Comparison of ENCODE assay signal across 8 mouse cellular contexts in genomic region chr15:9073067-9073608, GRCm38 (mm10). TPM values are rescaled to one million over a fixed set of nuclear protein-coding genes. Genes with fewer than 3 reads are reported as not detected.
DNase-seq lines count a peak whose midpoint lies in the region; ATAC-seq and TF ChIP-seq lines count a peak whose summit lies in the region.

No protein-coding gene starts in this region.

- H3K4me1 ChIP-seq in kidney, embryonic 14.5 days (ENCODE audit: control insufficient read depth, insufficient read depth, low read length) = peaks cover 30% of the 10 kb centered on the region; the same call in 1 of the 2 replicates
- peaks cover 2% of the 10 kb centered on the region for H3K4me1 ChIP-seq in bone marrow, adult 2 months (ENCODE audit: control insufficient read depth, insufficient read depth, low read length)
- peaks cover 38% of the 10 kb centered on the region for H3K4me1 ChIP-seq in hindbrain, embryonic 13.5 days (replicated peaks)
- peaks cover 36% of the 10 kb centered on the region for H3K4me1 ChIP-seq in midbrain, embryonic 12.5 days

- H3K4me2 ChIP-seq in kidney, embryonic 14.5 days (replicated peaks; ENCODE audit: low read depth, low read length) = peak overlapping the region; percentile 72
- peak overlapping the region; percentile 60 for H3K4me2 ChIP-seq in hindbrain, embryonic 13.5 days
- peak overlapping the region; percentile 81 for H3K4me2 ChIP-seq in midbrain, embryonic 12.5 days (replicated peaks)

- DNase-seq in kidney, adult 11 months = no peak
- DNase-seq in testis, postnatal 10 days (ENCODE audit: low spot score) = no peak
- DNase-seq in B cell, adult 2 months = no peak
- DNase-seq in thymus, adult 18-20 months = no peak

- H3K27ac ChIP-seq in kidney, embryonic 14.5 days (ENCODE audit: low read depth, low read length) = no peak overlapping the region
- H3K27ac ChIP-seq in bone marrow, adult 2 months (ENCODE audit: control insufficient read depth, insufficient read depth, low read depth, low read length, poor library complexity) = no peak overlapping the region
- no peak overlapping the region for H3K27ac ChIP-seq in hindbrain, embryonic 13.5 days
- H3K27ac ChIP-seq in midbrain, embryonic 12.5 days (replicated peaks) = no peak overlapping the region

- H3K36me3 ChIP-seq in kidney, embryonic 14.5 days (ENCODE audit: control insufficient read depth, insufficient read depth, low read length) = no peaks in the 10 kb centered on the region
- no peaks in the 10 kb centered on the region for H3K36me3 ChIP-seq in hindbrain, embryonic 13.5 days
- H3K36me3 ChIP-seq in midbrain, embryonic 12.5 days = no peaks in the 10 kb centered on the region

- WGBS in kidney, embryonic 14.5 days = 52% methylated on average over 12 of the region's 12 CpGs
- WGBS in bone marrow, adult 2 months = 16% methylated on average over 12 of the region's 12 CpGs
- WGBS in hindbrain, embryonic 13.5 days = 58% methylated on average over 12 of the region's 12 CpGs
- 54% methylated on average over 12 of the region's 12 CpGs for WGBS in midbrain, embryonic 12.5 days

- H3K9me3 ChIP-seq in kidney, embryonic 14.5 days (ENCODE audit: control insufficient read depth, low read length) = no peaks in the 10 kb centered on the region
- no peaks in the 10 kb centered on the region for H3K9me3 ChIP-seq in hindbrain, embryonic 13.5 days
- no peaks in the 10 kb centered on the region for H3K9me3 ChIP-seq in midbrain, embryonic 12.5 days

- no peak for TF ChIP-seq POLR2A in bone marrow, adult 2 months (IDR thresholded peaks at IDR 0.05; ENCODE audit: borderline replicate concordance, control insufficient read depth, low read depth, low read length)

- no peak overlapping the region for H3K9ac ChIP-seq in kidney, embryonic 14.5 days (ENCODE audit: low read depth, low read length)
- 0 out of 2 replicates have a peak overlapping the region, but pooled peaks have one; percentile 91 for H3K9ac ChIP-seq in hindbrain, embryonic 13.5 days
- no peak overlapping the region for H3K9ac ChIP-seq in midbrain, embryonic 12.5 days (replicated peaks)

- no peak for TF ChIP-seq CTCF in bone marrow, adult 2 months (IDR thresholded peaks at IDR 0.05; ENCODE audit: control insufficient read depth, insufficient read depth, low read length)

- peak overlapping the region; percentile 90; the same call in 1 of the 2 replicates for H3K4me3 ChIP-seq in kidney, embryonic 14.5 days (ENCODE audit: low read length)
- peak overlapping the region; percentile 70 for H3K4me3 ChIP-seq in bone marrow, adult 2 months (replicated peaks; ENCODE audit: control insufficient read depth, low read depth, low read length)
- H3K4me3 ChIP-seq in hindbrain, embryonic 13.5 days = peak overlapping the region; percentile 90
- peak overlapping the region; percentile 94; the same call in 1 of the 2 replicates for H3K4me3 ChIP-seq in midbrain, embryonic 12.5 days

- no peak for ATAC-seq in kidney, embryonic 14.5 days (ENCODE audit: low FRiP score, low TSS enrichment)
- ATAC-seq in hindbrain, embryonic 13.5 days (ENCODE audit: low FRiP score) = no peak
- no peak for ATAC-seq in midbrain, embryonic 12.5 days (ENCODE audit: low FRiP score, low read depth)

- H3K27me3 ChIP-seq in kidney, embryonic 14.5 days (ENCODE audit: control insufficient read depth, insufficient read depth, low read length) = no peaks in the 10 kb centered on the region
- no peaks in the 10 kb centered on the region for H3K27me3 ChIP-seq in hindbrain, embryonic 13.5 days
- no peaks in the 10 kb centered on the region for H3K27me3 ChIP-seq in midbrain, embryonic 12.5 days

RNA-seq across cellular contexts. Expression of gene Nadk2, which starts 2.1 kb away (rescaled TPM):
- 19.5 and 33.0 TPM in 2 replicates for polyA plus RNA-seq in kidney, embryonic 14.5 days (2014; fragmentation: Nextera tagmentation; extraction: Ambion mirVana)
- 57.6 and 70.0 TPM in 2 replicates for polyA plus RNA-seq in bone marrow, adult 2 months (2011; ENCODE audit: insufficient read depth, insufficient read length, low replicate concordance, missing spikeins)
- 30.9 and 32.2 TPM in 2 replicates for polyA plus RNA-seq in hindbrain, embryonic 13.5 days (2015; fragmentation: Nextera tagmentation; extraction: Ambion mirVana)
- polyA plus RNA-seq in midbrain, embryonic 12.5 days (2016; fragmentation: Nextera tagmentation; extraction: Ambion mirVana) = 35.3 and 36.5 TPM in 2 replicates
